Mouse (Mus musculus) thymus, adult 2 months (tissue): ENCODE measurements around the gene Rpl18.

Source experiments
- CTCF ChIP-seq: fragments of 200-500 bp; IDR thresholded peaks from 2 replicates; pipeline ENCODE4 v1.5.1; 2012; ENCODE audit warnings: mild to moderate bottlenecking, control low read depth, low read length, moderate library complexity, borderline replicate concordance; ENCODE audit not compliant: control insufficient read depth, poor library complexity, insufficient read depth; ENCODE audit errors: extremely low read depth
- POLR2A ChIP-seq: fragments of 200-500 bp; IDR thresholded peaks from 2 replicates; pipeline ENCODE4 v1.6.1; 2012; ENCODE audit warnings: mild to moderate bottlenecking, low read length, control low read depth, moderate library complexity; ENCODE audit not compliant: control insufficient read depth, poor library complexity, insufficient read depth; ENCODE audit errors: extremely low read depth

GRCm38 (mm10) chr7:45716460-45716857 lies 1.2 kb downstream of the Rpl18 start:
- no peak for TF ChIP-seq CTCF
- no peak for TF ChIP-seq POLR2A
